Mouse (Mus musculus) heart, embryonic 15.5 days (tissue): ENCODE data around the gene Wipf1. TPM values are rescaled to one million over a fixed set of nuclear protein-coding genes. Genes with fewer than 3 reads are reported as not detected.

Experiments used
- ATAC-seq: fragments of 200-750 bp; cut with Nextera tagmentation; replicated peaks from 2 replicates; pipeline ENCODE4 v1.8.0; 2017; ENCODE audit warnings: low read depth, moderate TSS enrichment; ENCODE audit not compliant: insufficient number of reproducible peaks, insufficient read depth, low FRiP score
- H3K27ac ChIP-seq: fragments of 300-500 bp; sonication (generic); 2 replicates; pipeline ENCODE4 v1.5.1; 2015; ENCODE audit warnings: mild to moderate bottlenecking, inconsistent platforms
- H3K27me3 ChIP-seq: fragments of 300-500 bp; sonication (generic); 2 replicates; pipeline ENCODE4 v1.6.1; 2015; ENCODE audit warnings: inconsistent platforms
- H3K36me3 ChIP-seq: fragments of 300-500 bp; sonication (generic); 2 replicates; pipeline ENCODE4 v1.6.1; 2015; ENCODE audit warnings: mild to moderate bottlenecking, inconsistent platforms
- H3K4me1 ChIP-seq: fragments of 300-500 bp; sonication (generic); replicated peaks from 2 replicates; pipeline ENCODE4 v1.6.1; 2015; ENCODE audit warnings: inconsistent platforms
- H3K4me2 ChIP-seq: fragments of 300-500 bp; sonication (generic); 2 replicates; pipeline ENCODE4 v1.6.1; 2015; ENCODE audit warnings: inconsistent platforms, mild to moderate bottlenecking, moderate library complexity
- H3K4me3 ChIP-seq: fragments of 300-500 bp; sonication (generic); 2 replicates; pipeline ENCODE4 v1.5.1; 2015; ENCODE audit warnings: mild to moderate bottlenecking, inconsistent platforms
- H3K9ac ChIP-seq: fragments of 300-500 bp; sonication (generic); 2 replicates; pipeline ENCODE4 v1.6.1; 2015; ENCODE audit warnings: mild to moderate bottlenecking, inconsistent platforms
- H3K9me3 ChIP-seq: fragments of 300-500 bp; sonication (generic); replicated peaks from 2 replicates; pipeline ENCODE4 v1.6.1; 2016; ENCODE audit warnings: inconsistent platforms
- WGBS: fragments of 180-500 bp; shearing (Covaris S2); methylation state at CpG from one replicate; pipeline ENCODE4 v1.1.7; 2015; ENCODE audit warnings: mixed read lengths; 5-methylcytosine and 5-hydroxymethylcytosine counted together
- polyA plus RNA-seq: library from polyadenylated mRNA; unstranded; fragments of >200 nt; fragmentation: Nextera tagmentation; extraction: Ambion mirVana; gene quantifications from 2 replicates; pipeline ENCODE4 v1.2.1, GENCODE M21; 2015

Wipf1 gene
- polyA plus RNA-seq, 1 experiment from 2014 or later, result 5.1 TPM

DNA sequence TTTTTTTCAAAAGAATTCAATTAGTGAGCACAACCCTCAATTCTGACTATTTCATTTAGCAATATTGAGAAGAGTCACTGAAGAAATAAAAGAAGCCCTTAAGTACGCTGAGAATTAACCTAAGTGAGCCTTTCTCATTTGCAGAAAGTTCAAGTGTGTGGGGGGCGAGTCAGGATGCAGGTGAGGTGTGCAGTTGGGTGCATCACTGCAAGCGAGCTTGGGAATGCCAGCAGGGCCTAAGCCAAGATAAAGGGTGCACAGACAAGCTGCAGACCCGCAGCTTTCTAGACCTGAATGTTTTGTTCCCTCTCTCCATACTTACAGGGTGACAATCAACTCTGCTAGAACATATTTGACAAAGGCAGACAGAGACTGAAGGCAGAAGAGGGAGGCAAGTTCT lies 75.3 kb downstream of the Wipf1 start:
- 0 out of 2 replicates have a peak, but pooled peaks cover 4% of the 10 kb centered on the region for H3K4me1 ChIP-seq
- H3K27me3 ChIP-seq, result no peaks in the 10 kb centered on the region
- no peak for ATAC-seq
- H3K9me3 ChIP-seq, result no peaks in the 10 kb centered on the region
- WGBS, result 69% methylated on average over 4 of the region's 4 CpGs
- 0 out of 2 replicates have a peak overlapping the region, but pooled peaks have one; percentile 6 for H3K27ac ChIP-seq
- no peak overlapping the region for H3K4me3 ChIP-seq
- H3K4me2 ChIP-seq, result no peak overlapping the region
- no peak overlapping the region for H3K9ac ChIP-seq
- H3K36me3 ChIP-seq, result no peaks in the 10 kb centered on the region

- ATAC-seq, result no peak
- Histone ChIP-seq H3K36me3 (no peaks in the 10 kb centered on the region), H3K9me3 (no peaks in the 10 kb centered on the region), H3K4me1 (0 out of 2 replicates have a peak, but pooled peaks cover 4% of the 10 kb centered on the region), H3K27ac (no peak overlapping the region), H3K9ac (no peak overlapping the region), H3K27me3 (no peaks in the 10 kb centered on the region), H3K4me2 (no peak overlapping the region), H3K4me3 (no peak overlapping the region)
- WGBS, result 55% methylated on average over 4 of the region's 4 CpGs
Observed at GRCm38 (mm10) chr2:73453717-73454116, 75.8 kb downstream of the Wipf1 start.

GRCm38 (mm10) chr2:73453085-73453484 lies 76.4 kb downstream of the Wipf1 start:
- no peak overlapping the region for H3K9ac ChIP-seq
- H3K36me3 ChIP-seq, result no peaks in the 10 kb centered on the region
- H3K4me2 ChIP-seq, result no peak overlapping the region
- no peak overlapping the region for H3K27ac ChIP-seq
- 69% methylated on average over 5 of the region's 5 CpGs for WGBS
- no peaks in the 10 kb centered on the region for H3K27me3 ChIP-seq
- H3K4me1 ChIP-seq, result 0 out of 2 replicates have a peak, but pooled peaks cover 4% of the 10 kb centered on the region
- ATAC-seq, result no peak
- H3K9me3 ChIP-seq, result no peaks in the 10 kb centered on the region
- H3K4me3 ChIP-seq, result no peak overlapping the region

DNA sequence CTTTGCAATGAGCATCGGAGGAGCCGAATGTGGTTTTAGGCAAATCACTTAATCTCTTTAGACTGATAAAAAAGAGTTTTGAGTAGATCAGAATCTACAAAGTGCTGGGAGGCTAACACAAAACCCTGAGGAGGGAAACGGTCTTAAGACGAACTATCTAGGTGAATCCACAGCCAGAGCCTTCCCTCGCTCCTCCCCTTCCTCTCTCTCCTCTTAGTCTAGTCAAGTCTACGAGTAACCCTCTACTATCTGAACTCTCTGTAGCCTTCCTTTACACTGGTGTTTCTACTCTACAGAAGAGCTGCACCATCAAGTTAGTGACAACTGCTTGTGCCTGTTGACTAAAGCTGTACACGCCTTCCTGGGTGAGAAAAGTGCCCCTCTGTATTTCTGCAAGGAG lies 77.0 kb downstream of the Wipf1 start:
- WGBS, result 72% methylated on average over 7 of the region's 7 CpGs
- Histone ChIP-seq H3K4me3 (no peak overlapping the region), H3K27ac (no peak overlapping the region), H3K27me3 (no peaks in the 10 kb centered on the region), H3K9me3 (no peaks in the 10 kb centered on the region), H3K36me3 (no peaks in the 10 kb centered on the region), H3K9ac (no peak overlapping the region), H3K4me1 (0 out of 2 replicates have a peak, but pooled peaks cover 4% of the 10 kb centered on the region), H3K4me2 (no peak overlapping the region)
- no peak for ATAC-seq

DNA sequence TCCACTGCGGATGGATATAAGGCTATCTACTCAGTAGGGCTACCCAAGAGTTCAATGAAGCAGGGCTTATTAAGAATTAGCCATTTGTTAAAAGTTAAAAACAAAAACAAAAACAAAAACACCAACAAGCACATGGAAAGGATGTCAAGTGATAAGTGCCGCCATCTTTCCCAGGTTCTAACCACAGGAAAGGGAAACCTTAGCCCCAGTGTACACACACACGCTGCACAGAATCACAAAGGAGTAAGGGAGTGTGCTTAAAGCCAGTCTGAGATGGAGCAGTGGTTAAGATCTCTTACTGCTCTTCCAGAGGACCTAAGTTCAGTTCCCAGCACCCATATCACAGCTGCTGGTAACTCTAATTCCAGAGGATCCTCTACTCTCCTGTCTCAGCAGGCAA lies 78.0 kb downstream of the Wipf1 start:
- ATAC-seq, result no peak
- Histone ChIP-seq H3K9me3 (no peaks in the 10 kb centered on the region), H3K27ac (no peak overlapping the region), H3K4me2 (no peak overlapping the region), H3K27me3 (no peaks in the 10 kb centered on the region), H3K4me1 (0 out of 2 replicates have a peak, but pooled peaks cover 4% of the 10 kb centered on the region), H3K9ac (no peak overlapping the region), H3K4me3 (no peak overlapping the region), H3K36me3 (no peaks in the 10 kb centered on the region)
- 88% methylated on average over 3 of the region's 3 CpGs for WGBS

DNA sequence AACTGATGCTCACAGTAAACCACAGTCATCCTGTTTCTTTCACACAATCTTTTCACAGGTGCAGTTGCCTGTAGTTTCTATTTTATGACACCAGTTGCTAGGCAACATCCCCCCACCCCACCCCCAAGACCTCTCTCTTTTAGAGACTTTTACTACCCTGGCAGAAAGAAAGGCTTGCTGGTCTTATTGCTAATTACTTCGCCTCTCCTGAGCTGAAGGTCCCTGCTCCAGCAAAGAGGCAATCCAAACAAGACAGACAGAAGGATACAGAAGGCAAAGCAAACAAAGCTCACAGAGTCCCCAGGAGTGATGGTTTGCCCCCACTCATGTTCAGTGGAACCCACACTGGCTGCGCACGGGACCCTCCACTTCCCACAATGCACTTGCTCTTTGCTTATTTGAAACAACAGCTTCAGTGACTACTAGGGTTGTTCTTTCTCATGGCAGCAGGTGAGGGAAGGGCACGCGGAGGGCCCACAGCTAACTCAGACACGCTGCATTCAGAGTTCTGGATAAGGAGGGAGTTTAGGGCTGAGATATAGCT lies 79.3 kb downstream of the Wipf1 start:
- 66% methylated on average over 6 of the region's 6 CpGs for WGBS
- no peak for ATAC-seq

DNA sequence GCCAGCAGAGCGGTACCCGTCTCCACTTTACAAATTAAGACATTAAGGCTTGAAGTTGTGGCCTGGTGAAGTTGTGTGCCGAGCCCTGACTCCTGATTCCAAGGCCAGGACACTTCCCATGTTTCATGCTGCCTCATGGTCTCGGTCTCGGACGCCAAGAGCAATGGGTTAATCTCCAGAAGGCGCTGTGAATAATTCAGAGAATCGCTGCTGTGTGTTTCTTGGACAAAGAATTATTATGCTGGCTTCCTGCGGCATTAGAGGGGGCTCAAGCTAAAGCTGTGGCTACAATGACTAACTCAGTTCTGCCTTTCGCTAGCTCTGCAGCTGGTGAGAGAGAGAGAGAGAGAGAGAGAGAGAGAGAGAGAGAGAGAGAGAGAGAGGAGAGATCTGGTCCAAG lies 85.5 kb downstream of the Wipf1 start:
- 78% methylated on average over 10 of the region's 10 CpGs for WGBS
- ATAC-seq, result no peak
- Histone ChIP-seq H3K27ac (no peak overlapping the region), H3K4me1 (0 out of 2 replicates have a peak, but pooled peaks cover 3% of the 10 kb centered on the region), H3K9me3 (no peaks in the 10 kb centered on the region), H3K27me3 (no peaks in the 10 kb centered on the region), H3K4me2 (no peak overlapping the region), H3K4me3 (no peak overlapping the region), H3K9ac (no peak overlapping the region), H3K36me3 (peaks cover 6% of the 10 kb centered on the region)

More for the DNA sequence above, 79.3 kb downstream of the Wipf1 start:
- no peaks in the 10 kb centered on the region for H3K27me3 ChIP-seq
- H3K4me1 ChIP-seq, result 0 out of 2 replicates have a peak, but pooled peaks cover 4% of the 10 kb centered on the region
- H3K36me3 ChIP-seq, result no peaks in the 10 kb centered on the region
- H3K4me3 ChIP-seq, result no peak overlapping the region
- H3K9ac ChIP-seq, result no peak overlapping the region
- H3K9me3 ChIP-seq, result no peaks in the 10 kb centered on the region
- no peak overlapping the region for H3K4me2 ChIP-seq
- no peak overlapping the region; the same call in 1 of the 2 replicates for H3K27ac ChIP-seq

DNA sequence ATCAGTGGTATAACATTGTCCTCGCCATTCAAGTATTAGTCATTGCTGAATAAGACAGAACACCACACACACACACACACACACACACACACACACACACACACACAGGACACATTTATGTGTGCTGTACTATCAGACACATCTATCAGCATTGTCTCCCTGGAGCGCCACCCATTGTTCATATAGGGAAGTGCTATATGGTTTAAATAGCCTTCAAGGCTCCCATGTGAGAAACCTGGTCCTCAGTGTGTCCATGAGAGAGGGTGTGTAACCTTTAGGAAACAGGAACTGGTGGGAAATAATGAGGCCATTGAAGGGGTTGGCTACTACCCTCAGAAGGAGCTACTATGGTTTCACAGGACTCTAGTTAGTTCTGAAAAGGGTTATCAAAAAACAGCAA lies 87.5 kb downstream of the Wipf1 start:
- no peak for ATAC-seq
- peaks cover 14% of the 10 kb centered on the region for H3K36me3 ChIP-seq
- 0 out of 2 replicates have a peak, but pooled peaks cover 3% of the 10 kb centered on the region for H3K4me1 ChIP-seq
- no peaks in the 10 kb centered on the region for H3K9me3 ChIP-seq
- 62% methylated on average over 2 of the region's 2 CpGs for WGBS
- H3K27me3 ChIP-seq, result no peaks in the 10 kb centered on the region
- no peak overlapping the region for H3K27ac ChIP-seq
- no peak overlapping the region for H3K4me2 ChIP-seq
- H3K4me3 ChIP-seq, result no peak overlapping the region
- H3K9ac ChIP-seq, result no peak overlapping the region

- H3K9ac ChIP-seq, result no peak overlapping the region
- H3K4me1 ChIP-seq, result 0 out of 2 replicates have a peak, but pooled peaks cover 3% of the 10 kb centered on the region
- no peaks in the 10 kb centered on the region for H3K27me3 ChIP-seq
- peaks cover 14% of the 10 kb centered on the region for H3K36me3 ChIP-seq
- H3K9me3 ChIP-seq, result no peaks in the 10 kb centered on the region
- 81% methylated on average over 2 of the region's 2 CpGs for WGBS
- no peak overlapping the region for H3K4me3 ChIP-seq
- ATAC-seq, result no peak
- H3K27ac ChIP-seq, result no peak overlapping the region
- H3K4me2 ChIP-seq, result no peak overlapping the region
Observed at GRCm38 (mm10) chr2:73440319-73440718, 89.2 kb downstream of the Wipf1 start.

- Histone ChIP-seq H3K9ac (no peak overlapping the region), H3K27ac (no peak overlapping the region), H3K27me3 (no peaks in the 10 kb centered on the region), H3K4me3 (no peak overlapping the region), H3K9me3 (no peaks in the 10 kb centered on the region), H3K4me2 (peak overlapping the region; percentile 13), H3K36me3 (peaks cover 23% of the 10 kb centered on the region), H3K4me1 (no peaks in the 10 kb centered on the region)
- ATAC-seq, result no peak
- WGBS, result 51% methylated on average over 18 of the region's 18 CpGs
Observed at GRCm38 (mm10) chr2:73436976-73437375, 92.6 kb downstream of the Wipf1 start.

GRCm38 (mm10) chr2:73435847-73436246 lies 93.7 kb downstream of the Wipf1 start:
- no peaks in the 10 kb centered on the region for H3K9me3 ChIP-seq
- H3K4me2 ChIP-seq, result no peak overlapping the region
- H3K36me3 ChIP-seq, result peaks cover 23% of the 10 kb centered on the region
- H3K4me1 ChIP-seq, result no peaks in the 10 kb centered on the region
- WGBS, result 83% methylated on average over 2 of the region's 2 CpGs
- H3K4me3 ChIP-seq, result no peak overlapping the region
- H3K27ac ChIP-seq, result no peak overlapping the region
- no peaks in the 10 kb centered on the region for H3K27me3 ChIP-seq
- ATAC-seq, result no peak
- no peak overlapping the region for H3K9ac ChIP-seq

GRCm38 (mm10) chr2:73431959-73432396 lies 97.6 kb downstream of the Wipf1 start:
- Histone ChIP-seq H3K4me1 (no peaks in the 10 kb centered on the region), H3K27me3 (no peaks in the 10 kb centered on the region), H3K27ac (no peak overlapping the region), H3K9ac (no peak overlapping the region), H3K36me3 (peaks cover 9% of the 10 kb centered on the region; the same call in 1 of the 2 replicates), H3K4me3 (peak overlapping the region; percentile 15), H3K9me3 (no peaks in the 10 kb centered on the region), H3K4me2 (peak overlapping the region; percentile 37)
- 32% methylated on average over 14 of the region's 14 CpGs for WGBS
- ATAC-seq, result no peak
